Mouse (Mus musculus): ENCODE measurements at regions not wholly inside any gene's neighbourhood (a gene's known extent, or its start where the extent isn't known, plus 50 kb on each side); places are given as distances from the start of the nearest gene placed in this dataset.

- intact Hi-C loops (cut with DNase I), result no loop called here
- DNase-seq (ENCODE audit: low spot score in 2 of 2), result no peak
Observed at GRCm38 (mm10) chr3:99674145-99674544, 211.1 kb upstream of the Spag17 start.

- intact Hi-C loops (cut with DNase I), result no loop called here
- no peak for DNase-seq (ENCODE audit: low spot score in 2 of 2)
Observed at GRCm38 (mm10) chr3:99709506-99709905, 175.7 kb upstream of the Spag17 start.

GRCm38 (mm10) chr3:99716381-99716780, 168.8 kb upstream of the Spag17 start:
- intact Hi-C loops (cut with DNase I), result no loop called here
- DNase-seq (ENCODE audit: low spot score in 2 of 2), result no peak

GRCm38 (mm10) chr3:99738093-99738803, 147.0 kb upstream of the Spag17 start:
- DNase-seq (ENCODE audit: low spot score in 2 of 2), result no peak
- intact Hi-C loops (cut with DNase I), result no loop called here

GRCm38 (mm10) chr3:99739654-99740053, 145.6 kb upstream of the Spag17 start:
- DNase-seq (ENCODE audit: low spot score in 2 of 2), result no peak
- intact Hi-C loops (cut with DNase I), result no loop called here

DNA sequence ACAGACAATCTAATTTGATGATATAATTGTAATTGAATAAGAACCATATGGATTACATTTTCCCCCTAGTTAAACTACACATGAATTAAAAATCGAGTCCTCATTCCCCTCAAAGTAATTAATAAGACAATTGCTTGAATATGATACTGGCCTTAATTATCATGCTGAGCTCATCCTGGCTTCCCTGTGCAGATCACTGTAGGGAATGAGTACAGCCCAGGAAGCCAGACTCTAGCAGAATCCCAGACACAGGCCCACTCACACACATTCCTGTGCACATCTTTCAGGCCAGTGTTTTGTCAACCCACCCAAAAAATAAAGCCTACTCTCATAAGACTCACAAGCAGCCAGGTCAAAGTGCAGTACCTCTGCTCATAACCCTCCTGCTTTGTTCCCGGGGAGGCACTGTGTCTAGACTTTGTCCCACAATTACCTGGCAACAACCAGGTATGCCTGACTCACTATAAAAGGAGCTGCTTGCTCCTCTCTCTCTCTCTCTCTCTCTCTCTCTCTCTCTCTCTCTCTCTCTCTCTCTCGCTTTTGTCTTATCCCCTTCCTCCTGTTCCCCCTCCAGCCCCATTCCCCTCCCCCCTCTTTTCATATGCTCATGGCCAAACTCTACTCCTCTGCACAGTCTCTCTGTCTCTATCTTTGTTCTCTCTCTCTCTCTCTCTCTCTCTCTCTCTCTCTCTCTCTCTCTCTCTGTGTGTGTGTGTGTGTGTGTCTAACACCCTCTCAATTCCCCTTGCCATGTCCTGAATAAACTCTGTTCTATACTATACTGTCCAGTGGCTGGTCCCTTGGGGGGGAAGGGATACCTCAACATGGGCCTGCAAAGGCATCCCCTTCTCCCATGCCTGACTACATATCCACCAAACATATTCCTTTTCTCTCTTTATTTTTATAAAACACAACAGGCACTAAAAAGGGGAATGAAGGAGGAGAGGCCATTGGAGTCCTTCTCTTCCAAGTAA, 143.7 kb upstream of the Spag17 start:
- no peak for DNase-seq (ENCODE audit: low spot score in 2 of 2)
- intact Hi-C loops (cut with DNase I), result no loop called here

DNA sequence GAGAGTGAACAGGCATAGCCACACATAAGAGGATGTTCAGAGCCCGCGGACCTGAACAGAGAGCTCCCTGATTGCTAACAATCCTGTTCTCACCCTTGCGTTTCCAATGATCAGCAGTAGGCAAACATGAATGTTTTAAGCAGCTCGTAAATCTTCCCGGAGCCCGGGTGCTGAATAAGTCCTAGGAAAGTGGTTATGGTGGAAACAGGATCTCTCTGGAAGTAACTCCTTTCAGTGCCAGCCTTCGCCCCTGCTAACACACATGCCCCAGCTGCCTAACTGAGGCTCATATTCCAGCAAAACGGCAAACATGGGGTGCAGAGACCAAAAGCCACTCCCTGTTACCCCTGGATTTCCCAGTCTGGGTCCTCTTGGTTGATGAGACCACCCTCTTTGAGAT, 135.5 kb upstream of the Spag17 start:
- intact Hi-C loops (cut with DNase I), result no loop called here

GRCm38 (mm10) chr3:99778526-99778925, 106.7 kb upstream of the Spag17 start:
- DNase-seq (ENCODE audit: low spot score in 2 of 2), result no peak
- intact Hi-C loops (cut with DNase I), result no loop called here

More for the DNA sequence above, 135.5 kb upstream of the Spag17 start:
- DNase-seq (ENCODE audit: low spot score in 2 of 2), result no peak

DNA sequence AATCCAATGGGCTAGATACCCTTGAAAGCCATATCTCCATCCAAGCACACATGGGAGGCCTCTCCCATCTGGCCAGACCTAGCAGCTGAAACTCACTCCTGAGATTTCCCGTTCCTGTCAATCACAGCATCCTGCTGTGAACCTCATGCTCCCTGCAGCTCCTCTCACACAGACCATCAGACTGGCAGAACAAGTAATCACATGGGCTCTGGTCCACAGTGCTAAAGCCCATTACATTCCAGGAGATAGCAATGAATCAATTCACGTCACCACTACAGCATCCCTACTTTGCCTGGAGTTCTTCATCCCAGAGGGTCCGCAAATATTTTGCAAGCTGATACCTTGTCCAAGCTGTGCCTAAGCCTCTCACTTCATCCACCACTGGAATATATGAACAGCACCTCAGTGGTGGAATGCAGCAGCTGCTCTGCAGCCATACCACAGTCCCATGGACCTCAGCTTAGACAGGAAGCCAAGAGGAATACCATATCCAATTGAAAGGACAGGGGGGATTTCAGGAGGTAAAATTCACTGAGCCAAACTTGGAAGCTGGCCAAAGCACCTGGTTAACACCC, 99.2 kb upstream of the Spag17 start:
- DNase-seq (ENCODE audit: low spot score in 2 of 2), result no peak
- intact Hi-C loops (cut with DNase I), result no loop called here

DNA sequence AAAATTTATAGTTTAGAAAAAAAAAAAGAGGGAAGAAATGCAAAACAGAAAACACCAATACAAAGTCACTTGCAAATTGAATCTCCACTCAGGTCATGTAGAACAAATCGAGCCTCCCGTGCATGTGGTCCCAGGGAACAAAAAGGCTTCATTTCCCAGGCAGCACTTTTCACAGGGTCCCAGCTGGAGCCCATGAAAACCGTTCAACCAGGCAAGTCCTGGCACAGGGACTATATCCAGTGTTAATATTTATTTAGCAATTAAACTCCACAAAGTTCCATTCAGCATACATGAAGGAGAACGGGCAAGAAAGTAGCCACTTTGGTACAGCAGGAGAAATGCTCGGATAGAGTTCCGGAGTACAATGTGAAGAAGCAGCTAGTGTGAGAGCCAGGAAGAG, 93.9 kb upstream of the Spag17 start:
- intact Hi-C loops (cut with DNase I), result no loop called here
- no peak for DNase-seq (ENCODE audit: low spot score in 2 of 2)

- intact Hi-C loops (cut with DNase I), result no loop called here
- no peak for DNase-seq (ENCODE audit: low spot score in 2 of 2)
Observed at GRCm38 (mm10) chr3:99793622-99794021, 91.6 kb upstream of the Spag17 start.

GRCm38 (mm10) chr3:99795835-99796234, 89.4 kb upstream of the Spag17 start:
- intact Hi-C loops (cut with DNase I), result no loop called here
- no peak for DNase-seq (ENCODE audit: low spot score in 2 of 2)

DNA sequence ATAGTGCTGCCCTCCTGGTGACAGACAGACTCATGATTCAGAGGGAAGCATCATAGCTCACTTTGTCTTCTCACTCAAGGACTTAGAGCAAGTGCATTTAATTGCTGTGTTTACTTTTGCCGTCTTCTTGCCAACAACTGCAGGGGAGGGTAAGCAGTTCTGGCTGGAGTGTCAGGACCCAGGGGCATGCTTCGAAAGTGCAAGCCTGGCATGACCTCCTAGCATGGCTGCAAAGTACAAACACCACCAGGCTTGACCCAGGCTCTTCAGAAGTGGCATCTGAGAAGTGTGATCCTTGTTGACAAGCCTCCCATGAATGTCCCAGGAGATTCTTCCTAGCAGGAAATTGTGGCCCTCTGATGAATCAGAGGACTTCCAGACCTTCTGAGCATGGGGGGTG, 87.4 kb upstream of the Spag17 start:
- no peak for DNase-seq (ENCODE audit: low spot score in 2 of 2)
- intact Hi-C loops (cut with DNase I), result no loop called here

DNA sequence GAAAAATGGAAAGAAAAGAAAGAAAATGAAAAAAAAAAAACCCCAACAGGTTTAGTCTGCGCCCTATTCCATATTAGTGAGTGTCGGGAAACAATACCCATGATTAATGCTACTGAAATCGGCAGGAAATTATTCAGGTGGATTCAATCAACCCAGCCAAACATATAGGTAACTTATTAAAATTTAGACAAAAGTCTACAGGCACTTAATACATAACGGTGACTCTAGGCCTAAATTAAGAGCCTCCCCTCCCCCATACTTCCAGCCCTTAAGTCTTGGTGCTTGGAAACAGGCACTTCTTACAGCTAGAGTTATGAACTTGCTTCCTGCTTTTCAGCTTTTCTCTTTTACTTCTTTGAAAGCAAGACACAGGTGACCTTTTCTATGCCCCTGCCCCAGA, 74.7 kb upstream of the Spag17 start:
- intact Hi-C loops (cut with DNase I), result no loop called here
- no peak for DNase-seq (ENCODE audit: low spot score in 2 of 2)

DNA sequence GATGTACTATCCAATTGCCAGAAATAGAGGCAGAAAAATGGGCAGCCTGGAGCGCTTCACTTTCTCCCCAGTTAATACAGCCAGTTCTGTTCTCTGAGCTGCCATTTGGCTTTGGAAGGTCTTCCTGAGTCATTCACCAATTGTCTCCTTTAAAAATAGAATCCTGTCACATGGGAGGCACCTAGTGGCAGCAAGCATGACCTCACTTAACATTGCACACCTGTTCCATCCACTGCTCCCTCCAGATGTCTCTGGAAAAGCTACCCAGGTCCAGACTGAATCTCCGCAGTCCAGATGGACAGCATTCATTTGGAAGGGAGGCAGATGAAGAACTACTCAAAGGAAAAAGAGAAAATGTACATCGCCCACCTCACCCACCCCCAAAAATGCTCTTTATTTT, 73.9 kb upstream of the Spag17 start:
- no peak for DNase-seq (ENCODE audit: low spot score in 2 of 2)
- intact Hi-C loops (cut with DNase I), result no loop called here

DNA sequence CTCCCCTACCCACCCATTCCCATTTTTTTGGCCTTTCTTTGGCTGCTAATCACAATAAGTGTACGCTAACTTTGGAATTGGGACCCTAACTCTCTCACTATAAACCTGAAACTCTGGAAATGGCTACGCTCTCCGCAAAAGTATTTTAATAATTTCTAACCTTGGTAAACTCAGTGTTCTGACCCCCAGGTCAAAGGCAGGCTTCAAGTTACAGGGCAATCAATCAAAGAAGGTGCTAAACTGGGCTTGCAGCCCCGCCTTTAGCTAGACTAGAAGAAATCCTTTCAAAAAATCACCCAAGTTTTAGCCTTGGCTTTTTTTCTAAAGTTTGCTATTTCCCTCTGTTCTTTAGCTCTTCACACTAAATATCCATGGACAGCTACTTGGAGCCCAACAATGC, 72.4 kb upstream of the Spag17 start:
- DNase-seq (ENCODE audit: low spot score in 2 of 2), result no peak
- intact Hi-C loops (cut with DNase I), result no loop called here

- DNase-seq (ENCODE audit: low spot score in 2 of 2), result no peak
- intact Hi-C loops (cut with DNase I), result no loop called here
Observed at GRCm38 (mm10) chr3:99815115-99815514, 70.1 kb upstream of the Spag17 start.

GRCm38 (mm10) chr3:99817965-99818364, 67.2 kb upstream of the Spag17 start:
- intact Hi-C loops (cut with DNase I), result no loop called here

DNA sequence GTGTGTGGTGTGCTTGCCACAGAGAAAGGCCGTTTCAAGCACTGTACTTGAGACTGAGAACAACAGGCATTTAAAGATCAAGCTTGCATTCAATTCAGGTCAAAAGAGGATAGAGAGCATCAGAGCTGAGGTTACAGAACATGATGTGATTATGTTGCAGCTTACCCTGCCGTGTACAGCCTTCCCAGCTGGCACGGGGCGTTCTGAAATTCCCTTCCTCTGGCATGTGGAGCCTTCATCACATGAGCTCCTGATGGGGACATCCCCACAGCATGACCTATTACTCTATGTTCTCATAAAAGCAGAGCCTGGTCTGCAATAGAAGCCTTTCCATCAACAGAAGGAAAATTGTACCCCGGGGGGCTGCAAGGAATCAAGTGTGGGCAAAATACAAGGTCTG, 62.5 kb upstream of the Spag17 start:
- DNase-seq (ENCODE audit: low spot score in 2 of 2), result no peak
- intact Hi-C loops (cut with DNase I), result no loop called here

More at GRCm38 (mm10) chr3:99817965-99818364, 67.2 kb upstream of the Spag17 start:
- DNase-seq (ENCODE audit: low spot score in 2 of 2), result no peak

DNA sequence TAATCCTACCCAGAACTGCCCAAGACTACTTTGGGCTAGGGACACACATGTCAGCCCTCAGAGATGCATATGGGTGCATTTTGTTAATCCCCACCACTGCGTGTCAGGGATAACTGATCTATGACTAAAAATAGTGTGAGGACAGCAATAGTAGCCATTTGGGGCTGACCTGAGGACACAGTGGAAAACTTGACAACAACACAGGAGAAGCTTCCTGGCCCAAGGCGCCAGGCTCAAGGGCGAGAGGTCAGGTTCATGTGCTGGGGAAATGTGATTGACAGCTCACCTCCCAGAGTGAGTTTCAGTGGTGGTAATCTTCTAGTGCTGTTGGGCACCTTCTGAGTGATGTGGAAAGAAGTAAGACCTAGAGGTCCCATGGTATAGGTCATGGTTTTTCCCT, 62.0 kb upstream of the Spag17 start:
- intact Hi-C loops (cut with DNase I), result no loop called here
- no peak for DNase-seq (ENCODE audit: low spot score in 2 of 2)
